Comparison of ENCODE assay signal across 27 mouse cellular contexts in the genomic region with DNA sequence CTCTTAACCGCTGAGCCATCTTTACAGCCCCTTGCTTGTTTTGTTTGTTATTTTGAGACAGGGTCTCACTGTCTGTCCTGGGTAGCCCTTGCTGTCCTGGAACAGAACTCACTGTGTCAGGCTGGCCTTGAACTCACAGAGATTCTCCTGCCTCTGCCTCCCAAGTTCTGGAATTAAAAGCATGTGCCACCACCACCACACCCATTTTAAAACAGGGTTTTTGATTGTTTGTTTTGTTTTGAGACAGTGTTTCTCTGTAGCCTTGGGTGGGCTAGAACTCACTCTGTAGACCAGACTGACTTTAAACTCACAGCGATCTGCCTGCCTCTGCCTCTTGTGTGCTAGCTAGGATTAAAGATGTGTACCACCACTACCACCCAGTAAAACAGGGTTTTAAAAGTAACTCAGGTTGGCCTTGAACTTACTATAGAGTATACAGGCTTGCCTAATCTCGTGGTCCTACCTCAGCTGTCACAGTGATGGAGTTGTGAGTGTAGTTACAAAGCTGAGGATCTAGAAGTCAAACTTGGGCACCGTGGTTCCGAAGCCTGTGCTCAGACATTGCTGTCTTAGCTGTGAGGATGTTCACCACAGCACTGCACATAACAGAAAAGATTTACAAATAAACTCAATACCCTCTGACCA. TPM values are rescaled to one million over a fixed set of nuclear protein-coding genes. Genes with fewer than 3 reads are reported as not detected.
"Had no signal": no experiment of that assay in that cellular context is flagged by ENCODE, and none has a peak within 500 bp of the region (broad histone marks: within the 10 kb centered on the region; RNA-seq: fewer than 3 reads in every experiment).

No protein-coding gene starts in this region.

- H3K36me3 ChIP-seq: embryonic facial prominence, embryonic 10.5 days; embryonic facial prominence, embryonic 12.5 days; embryonic facial prominence, embryonic 13.5 days; embryonic facial prominence, embryonic 15.5 days; forebrain, embryonic 10.5 days; forebrain, embryonic 12.5 days; forebrain, embryonic 15.5 days had no signal

- H3K9ac ChIP-seq: embryonic facial prominence, embryonic 12.5 days; embryonic facial prominence, embryonic 13.5 days; embryonic facial prominence, embryonic 15.5 days; forebrain, embryonic 12.5 days; forebrain, embryonic 13.5 days; forebrain, embryonic 15.5 days; forebrain, postnatal 0 days had no signal

- H3K4me2 ChIP-seq: embryonic facial prominence, embryonic 12.5 days; embryonic facial prominence, embryonic 13.5 days; embryonic facial prominence, embryonic 15.5 days; forebrain, embryonic 12.5 days; forebrain, embryonic 13.5 days; forebrain, embryonic 15.5 days had no signal

- H3K27ac ChIP-seq: embryonic facial prominence, embryonic 10.5 days; embryonic facial prominence, embryonic 12.5 days; embryonic facial prominence, embryonic 13.5 days; embryonic facial prominence, embryonic 15.5 days; forebrain, embryonic 10.5 days; forebrain, embryonic 12.5 days; forebrain, embryonic 13.5 days; forebrain, embryonic 15.5 days; gastrocnemius, adult 2 months; heart, adult 2 months had no signal

- H3K4me3 ChIP-seq: embryonic facial prominence, embryonic 10.5 days; embryonic facial prominence, embryonic 12.5 days; embryonic facial prominence, embryonic 13.5 days; embryonic facial prominence, embryonic 15.5 days; erythroblast, embryonic 14.5 days; forebrain, embryonic 10.5 days; forebrain, embryonic 12.5 days; forebrain, embryonic 13.5 days; forebrain, embryonic 15.5 days; gastrocnemius, adult 2 months; heart, adult 2 months had no signal

- H3K9me3 ChIP-seq: embryonic facial prominence, embryonic 10.5 days; embryonic facial prominence, embryonic 12.5 days; embryonic facial prominence, embryonic 13.5 days; embryonic facial prominence, embryonic 15.5 days; forebrain, embryonic 10.5 days; forebrain, embryonic 12.5 days; forebrain, embryonic 13.5 days; forebrain, embryonic 15.5 days had no signal

- DNase-seq: cerebellum, adult 9-10 months; cerebellum, adult 9-11 months; cerebellum, postnatal 10 days; cerebellum, postnatal 14 days; cerebellum, postnatal 25 days; cerebellum, postnatal 36 days; embryo, embryonic 11 days; forebrain, postnatal 0 days; gastrocnemius, adult 2 months; gastrocnemius, postnatal 10 days; gastrocnemius, postnatal 14 days; gastrocnemius, postnatal 25 days; gastrocnemius, postnatal 36 days; heart, adult 11 months; heart, adult 18-20 months; heart, adult 2 months had no signal

- ATAC-seq: forebrain, embryonic 13.5 days; forebrain, embryonic 14.5 days; forebrain, embryonic 15.5 days; forebrain, embryonic 16.5 days; forebrain, postnatal 0 days had no signal

RNA-seq across cellular contexts. Expression of a gene that starts 4.4 kb away (rescaled TPM):
- polyA plus RNA-seq: erythroblast, embryonic 14.5 days had no signal
